Mouse (Mus musculus) midbrain, postnatal 0 days (tissue): Measurements from ENCODE around the gene Flnb. TPM values are rescaled to one million over a fixed set of nuclear protein-coding genes. Genes with fewer than 3 reads are reported as not detected.

Experiments
- ATAC-seq: fragments of 200-750 bp; cut with Nextera tagmentation; 2 replicates; pipeline ENCODE4 v1.8.0; 2017; ENCODE audit warnings: moderate number of reproducible peaks, mild to moderate bottlenecking, moderate TSS enrichment, moderate library complexity; ENCODE audit not compliant: low FRiP score
- DNase-seq: peaks from one replicate; pipeline ENCODE4 v3.0.0-alpha.2; 2015; ENCODE audit warnings: low spot score
- H3K27ac ChIP-seq: fragments of 300-500 bp; sonication (generic); 2 replicates; pipeline ENCODE4 v1.5.1; 2014; ENCODE audit warnings: low read depth, mild to moderate bottlenecking, low read length, mixed read lengths
- H3K27me3 ChIP-seq: fragments of 300-500 bp; sonication (generic); 2 replicates; pipeline ENCODE4 v1.6.1; 2014; ENCODE audit warnings: low read length, control low read depth, mixed read lengths; ENCODE audit not compliant: insufficient read depth
- H3K36me3 ChIP-seq: fragments of 300-500 bp; sonication (generic); 2 replicates; pipeline ENCODE4 v1.6.1; 2014; ENCODE audit warnings: low read length, control low read depth, mixed read lengths; ENCODE audit not compliant: insufficient read depth
- H3K4me1 ChIP-seq: fragments of 300-500 bp; sonication (generic); 2 replicates; pipeline ENCODE4 v1.6.1; 2014; ENCODE audit warnings: mild to moderate bottlenecking, control low read depth, antibody characterized with exemption, low read length, mixed read lengths; ENCODE audit not compliant: insufficient read depth
- H3K4me2 ChIP-seq: fragments of 300-500 bp; sonication (generic); 2 replicates; pipeline ENCODE4 v1.6.1; 2014; ENCODE audit warnings: low read depth, mild to moderate bottlenecking, low read length, mixed read lengths; ENCODE audit not compliant: poor library complexity, severe bottlenecking
- H3K4me3 ChIP-seq: fragments of 300-500 bp; sonication (generic); 2 replicates; pipeline ENCODE4 v1.5.1; 2014; ENCODE audit warnings: low read depth, mild to moderate bottlenecking, low read length, moderate library complexity
- H3K9ac ChIP-seq: fragments of 300-500 bp; sonication (generic); replicated peaks from 2 replicates; pipeline ENCODE4 v1.6.1; 2014; ENCODE audit warnings: mild to moderate bottlenecking, low read length, moderate library complexity, mixed read lengths; ENCODE audit not compliant: poor library complexity, severe bottlenecking
- H3K9me3 ChIP-seq: fragments of 300-500 bp; sonication (generic); 2 replicates; pipeline ENCODE4 v1.6.1; 2016; ENCODE audit warnings: low read length, control low read depth
- CTCF ChIP-seq: IDR thresholded peaks from 2 replicates; pipeline ENCODE4 v1.5.1; 2016; ENCODE audit warnings: antibody characterized with exemption, mild to moderate bottlenecking
- WGBS: fragments of 180-500 bp; shearing (Covaris S2); extraction: QIAGEN DNeasy Blood & Tissue Kit; methylation state at CpG from one replicate; pipeline ENCODE4 v1.1.7; 2014; 5-methylcytosine and 5-hydroxymethylcytosine counted together
- polyA plus RNA-seq: library from polyadenylated mRNA; unstranded; fragments of >200 nt; fragmentation: Nextera tagmentation; extraction: Ambion mirVana; gene quantifications from 2 replicates; pipeline ENCODE4 v1.2.1, GENCODE M21; 2015
- total RNA-seq: library from RNA; depleted of rRNA; stranded (reverse); fragments of >200 nt; gene quantifications from 2 replicates; pipeline ENCODE4 v1.2.3, GENCODE M21; 2014

The Flnb gene
- total and polyA plus RNA-seq, 2 experiments from 2014 or later = 3.5 to 23.7 TPM

DNA sequence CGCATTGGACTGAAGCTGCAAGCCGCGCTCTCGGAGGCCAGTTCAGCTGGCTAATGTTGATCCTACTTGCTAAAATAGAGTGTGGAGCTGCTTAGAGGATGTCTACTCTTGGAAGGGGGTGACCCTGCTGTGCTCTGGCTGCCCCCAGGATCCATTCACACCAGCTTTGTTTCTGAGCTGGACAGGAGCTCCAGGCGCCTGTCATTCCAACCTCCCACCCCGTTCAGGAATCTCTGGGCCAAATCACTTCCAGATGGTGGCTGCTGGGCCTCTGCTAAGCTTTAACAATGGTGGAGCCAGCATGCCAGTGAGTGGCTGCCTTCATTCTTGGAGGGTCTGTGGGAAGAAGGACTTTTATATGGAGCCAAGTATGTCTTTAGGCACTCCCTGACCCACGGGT is 4.9 kb downstream of the Flnb start:
- 46% methylated on average over 7 of the region's 7 CpGs for WGBS
- no peaks in the 10 kb centered on the region for H3K27me3 ChIP-seq
- no peak overlapping the region for H3K4me3 ChIP-seq
- no peak overlapping the region for H3K9ac ChIP-seq
- ATAC-seq (no peak), DNase-seq (peak; percentile 39)
- H3K4me1 ChIP-seq = peaks cover 21% of the 10 kb centered on the region
- no peaks in the 10 kb centered on the region for H3K36me3 ChIP-seq
- no peak overlapping the region for H3K4me2 ChIP-seq
- TF ChIP-seq CTCF = no peak
- no peak overlapping the region for H3K27ac ChIP-seq
- H3K9me3 ChIP-seq = no peaks in the 10 kb centered on the region

DNA sequence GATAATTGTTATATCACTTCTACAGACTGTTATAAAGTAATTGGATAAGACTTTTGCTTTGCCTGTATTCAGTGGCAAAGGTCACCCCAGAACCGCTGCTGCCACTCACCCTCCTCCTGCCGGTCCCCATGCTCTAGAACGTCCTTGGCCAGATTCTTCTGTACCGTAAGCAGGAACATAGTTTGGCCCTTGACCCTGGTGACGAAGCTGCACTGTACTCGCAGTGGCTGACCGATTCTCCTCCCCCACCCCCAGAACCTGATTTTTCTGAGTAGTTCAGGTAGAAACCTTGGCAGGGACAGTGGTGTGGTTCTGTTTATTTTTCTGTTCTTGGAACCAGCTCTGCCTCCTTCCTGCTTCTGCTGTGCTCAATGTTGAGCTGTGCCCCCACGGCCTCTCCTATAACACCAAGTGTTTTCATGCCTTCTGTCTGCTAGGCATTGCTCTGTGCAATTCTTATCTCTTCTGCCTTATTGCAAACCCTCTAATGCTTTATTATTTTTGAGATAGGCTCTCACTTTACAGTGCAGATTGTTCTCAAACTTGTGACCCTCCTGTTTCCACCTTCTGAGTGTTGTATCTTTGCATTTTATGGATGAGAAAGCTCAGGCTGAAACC is 7.0 kb downstream of the Flnb start:
- TF ChIP-seq CTCF = no peak
- H3K9ac ChIP-seq = no peak overlapping the region
- ATAC-seq (no peak), DNase-seq (no peak)
- H3K27ac ChIP-seq = no peak overlapping the region
- no peaks in the 10 kb centered on the region for H3K9me3 ChIP-seq
- H3K4me1 ChIP-seq = peaks cover 16% of the 10 kb centered on the region
- H3K4me3 ChIP-seq = no peak overlapping the region
- no peaks in the 10 kb centered on the region for H3K27me3 ChIP-seq
- no peaks in the 10 kb centered on the region for H3K36me3 ChIP-seq
- 82% methylated on average over 8 of the region's 8 CpGs for WGBS
- H3K4me2 ChIP-seq = no peak overlapping the region

DNA sequence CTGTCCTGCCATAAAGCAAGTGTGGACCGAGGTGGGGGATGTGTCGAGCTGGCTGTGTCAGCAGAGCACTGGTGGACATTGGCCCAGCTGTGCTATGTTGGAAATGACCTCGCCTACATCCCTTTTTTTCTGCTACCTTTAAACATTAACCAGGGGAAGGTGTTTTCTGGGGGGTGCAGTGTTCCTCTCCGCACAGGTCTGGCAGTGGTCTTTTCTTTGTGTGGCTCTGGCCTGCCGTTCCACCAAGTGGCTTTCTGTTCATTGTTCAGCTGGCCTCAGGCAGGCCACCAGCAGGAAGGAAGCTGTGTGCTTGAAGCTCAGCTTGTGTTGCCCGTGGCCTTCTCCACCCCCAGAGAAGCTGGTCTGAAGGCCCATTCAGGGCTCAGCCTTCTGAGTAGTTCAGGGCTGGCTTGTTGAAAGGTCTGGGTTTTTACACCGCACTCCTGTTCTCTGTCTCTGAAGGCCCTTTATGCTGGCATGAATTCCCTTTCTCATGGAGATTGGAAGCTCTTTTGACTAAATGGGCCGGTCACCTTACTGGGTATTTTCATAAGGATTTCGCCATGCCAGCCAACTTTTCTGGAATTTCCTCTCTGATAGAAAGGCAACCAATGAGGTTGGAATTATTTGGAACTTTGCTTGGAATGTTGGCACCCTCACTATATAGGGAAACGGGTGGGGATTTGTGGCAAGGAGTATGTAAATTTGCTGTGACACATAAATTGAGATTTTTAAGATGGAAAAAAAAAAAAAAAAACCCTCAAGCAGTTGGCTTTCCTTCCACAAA is 8.6 kb downstream of the Flnb start:
- no peak for DNase-seq
- no peak for ATAC-seq
- H3K4me2 ChIP-seq = no peak overlapping the region

DNA sequence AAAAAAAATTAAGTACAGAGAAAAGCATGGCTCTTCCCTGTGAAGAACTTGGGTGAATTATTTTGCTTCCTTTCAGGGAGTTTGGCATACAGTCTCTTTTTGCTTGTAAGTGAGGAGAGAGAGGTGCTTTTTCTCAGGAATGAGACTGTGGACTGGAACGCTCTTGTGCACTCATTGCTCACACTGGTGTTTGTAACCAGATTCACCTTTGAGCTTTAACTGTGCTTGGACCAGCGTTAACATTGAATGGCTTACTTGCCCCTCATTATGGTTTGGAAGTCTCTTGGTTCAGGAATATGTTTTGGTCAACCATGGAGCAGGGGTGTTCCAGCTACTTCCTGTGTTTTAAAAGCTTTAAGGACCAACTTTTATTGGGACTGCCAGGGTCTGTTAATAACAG is 11.4 kb downstream of the Flnb start:
- no peaks in the 10 kb centered on the region for H3K9me3 ChIP-seq
- no peak overlapping the region for H3K9ac ChIP-seq
- H3K27me3 ChIP-seq = no peaks in the 10 kb centered on the region
- no peak for DNase-seq
- H3K27ac ChIP-seq = no peak overlapping the region
- no peaks in the 10 kb centered on the region for H3K36me3 ChIP-seq
- no peak for TF ChIP-seq CTCF
- ATAC-seq = no peak
- no peak overlapping the region for H3K4me2 ChIP-seq
- H3K4me1 ChIP-seq = 0 out of 2 replicates have a peak, but pooled peaks cover 7% of the 10 kb centered on the region
- 86% methylated on average over 2 of the region's 2 CpGs for WGBS
- no peak overlapping the region for H3K4me3 ChIP-seq

More for the DNA sequence above, 8.6 kb downstream of the Flnb start:
- WGBS = 32% methylated on average over 10 of the region's 10 CpGs
- H3K27me3 ChIP-seq = no peaks in the 10 kb centered on the region
- no peak overlapping the region for H3K9ac ChIP-seq
- H3K4me3 ChIP-seq = no peak overlapping the region
- H3K9me3 ChIP-seq = no peaks in the 10 kb centered on the region
- peak overlapping the region; percentile 47; the same call in 1 of the 2 replicates for H3K27ac ChIP-seq
- no peaks in the 10 kb centered on the region for H3K36me3 ChIP-seq
- no peak for TF ChIP-seq CTCF
- 0 out of 2 replicates have a peak, but pooled peaks cover 7% of the 10 kb centered on the region for H3K4me1 ChIP-seq

DNA sequence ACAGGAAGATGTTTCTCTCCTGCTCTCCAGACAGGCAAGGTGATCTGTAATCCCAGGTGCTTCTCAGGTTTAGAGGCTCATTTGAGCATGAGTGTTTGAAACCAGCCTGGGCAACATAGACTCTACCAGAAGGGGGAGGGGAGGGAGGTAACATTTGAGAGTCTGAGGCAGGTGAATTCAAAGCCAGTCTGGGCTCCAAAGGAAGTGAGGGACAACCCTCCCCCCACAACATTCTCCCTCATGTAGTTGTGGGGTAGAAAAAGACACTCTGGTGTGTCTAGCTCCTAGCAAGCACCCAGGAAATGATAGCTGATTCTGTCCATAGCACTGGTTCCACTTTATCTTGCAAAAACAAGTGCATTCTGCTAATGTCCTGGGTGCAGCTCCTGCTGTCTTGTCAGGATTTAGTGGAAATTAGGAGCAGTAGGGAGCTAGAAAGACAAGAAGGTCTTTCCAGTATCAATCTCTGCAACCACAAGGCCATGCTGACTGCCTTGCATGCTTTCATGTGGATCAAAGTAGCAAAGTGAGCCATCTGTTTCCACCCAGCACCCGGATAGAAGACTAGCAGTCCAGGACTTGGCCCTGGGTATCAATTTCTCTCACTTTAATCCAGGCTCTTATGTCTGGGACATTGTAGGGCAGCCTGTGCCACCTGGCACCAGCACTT is 14.1 kb downstream of the Flnb start:
- Histone ChIP-seq H3K9me3 (no peaks in the 10 kb centered on the region), H3K4me3 (no peak overlapping the region), H3K9ac (no peak overlapping the region), H3K36me3 (no peaks in the 10 kb centered on the region), H3K27ac (no peak overlapping the region), H3K4me2 (no peak overlapping the region), H3K4me1 (0 out of 2 replicates have a peak, but pooled peaks cover under 1% of the 10 kb centered on the region), H3K27me3 (no peaks in the 10 kb centered on the region)
- WGBS = 74% methylated on average over 1 of the region's 1 CpGs
- ATAC-seq (no peak), DNase-seq (no peak)
- TF ChIP-seq CTCF = no peak

DNA sequence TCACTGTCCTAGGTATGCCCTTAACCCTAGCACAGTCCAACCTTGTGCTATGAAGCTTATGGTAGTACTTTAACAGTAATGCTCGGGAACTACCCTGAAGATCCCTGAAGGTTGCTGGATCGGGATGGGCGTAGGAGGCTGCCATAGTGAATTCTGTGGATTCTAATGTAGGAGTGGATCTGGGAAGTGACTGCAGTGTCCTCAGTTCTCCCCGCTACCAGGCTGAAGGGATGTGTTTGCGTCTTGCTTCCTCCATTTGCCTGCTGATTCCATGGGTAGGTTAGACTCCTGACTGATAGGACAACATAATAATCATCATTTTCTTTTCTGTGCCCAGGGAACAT is 14.7 kb downstream of the Flnb start:
- Histone ChIP-seq H3K9me3 (no peaks in the 10 kb centered on the region), H3K4me1 (no peaks in the 10 kb centered on the region), H3K27ac (no peak overlapping the region), H3K36me3 (no peaks in the 10 kb centered on the region), H3K4me3 (no peak overlapping the region), H3K4me2 (no peak overlapping the region), H3K9ac (no peak overlapping the region), H3K27me3 (no peaks in the 10 kb centered on the region)
- WGBS = 98% methylated on average over 5 of the region's 5 CpGs
- no peak for TF ChIP-seq CTCF
- ATAC-seq (no peak), DNase-seq (no peak)
